11 mouse cellular contexts compared by ENCODE assay signal in the genomic region with DNA sequence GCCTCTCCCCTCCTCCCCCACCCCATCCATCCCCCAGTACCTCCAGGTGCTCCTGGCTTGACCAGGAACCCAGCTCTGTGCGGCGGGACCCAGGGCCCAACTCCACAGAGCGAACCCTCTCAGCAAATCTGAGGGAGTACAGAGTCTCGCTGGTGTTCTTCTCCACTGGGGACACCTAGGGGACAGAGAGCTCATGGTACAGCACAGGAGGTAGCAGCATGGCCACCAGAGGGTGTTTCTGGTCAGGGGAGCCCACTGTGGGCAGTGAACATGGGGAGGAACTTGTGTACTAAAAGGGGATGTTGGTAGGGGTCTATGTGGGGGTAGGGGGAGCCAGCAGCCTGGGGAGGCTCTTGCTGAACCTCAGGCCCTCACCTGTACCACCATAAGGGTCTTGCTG. TPM values are rescaled to one million over a fixed set of nuclear protein-coding genes. Genes with fewer than 3 reads are reported as not detected.
DNase-seq lines count a peak whose midpoint lies in the region; ATAC-seq and TF ChIP-seq lines count a peak whose summit lies in the region.
"Had no signal": no experiment of that assay in that cellular context is flagged by ENCODE, and none has a peak within 500 bp of the region (broad histone marks: within the 10 kb centered on the region; RNA-seq: fewer than 3 reads in every experiment).

No protein-coding gene starts in this region.

- TF ChIP-seq POLR2A in testis, adult 2 months (IDR thresholded peaks at IDR 0.05; ENCODE audit: control insufficient read depth, low read depth, low read length) = no peak

- H3K4me1 ChIP-seq in forebrain, embryonic 13.5 days = no peaks in the 10 kb centered on the region
- H3K4me1 ChIP-seq in forebrain, embryonic 11.5 days (replicated peaks; ENCODE audit: control insufficient read depth, insufficient read depth, low read length) = no peaks in the 10 kb centered on the region
- H3K4me1 ChIP-seq in kidney, embryonic 14.5 days (ENCODE audit: control insufficient read depth, insufficient read depth, low read length) = no peaks in the 10 kb centered on the region
- no peaks in the 10 kb centered on the region for H3K4me1 ChIP-seq in testis, adult 2 months (ENCODE audit: control insufficient read depth, insufficient read depth, low read length)
- H3K4me1 ChIP-seq: stomach, embryonic 15.5 days had no signal

- no peaks in the 10 kb centered on the region for H3K27me3 ChIP-seq in forebrain, embryonic 13.5 days
- H3K27me3 ChIP-seq in forebrain, embryonic 11.5 days (ENCODE audit: control insufficient read depth, insufficient read depth, low read length) = no peaks in the 10 kb centered on the region
- H3K27me3 ChIP-seq in kidney, embryonic 14.5 days (ENCODE audit: control insufficient read depth, insufficient read depth, low read length) = no peaks in the 10 kb centered on the region
- no peaks in the 10 kb centered on the region for H3K27me3 ChIP-seq in testis, adult 2 months (ENCODE audit: control insufficient read depth, insufficient read depth, low read length)
- H3K27me3 ChIP-seq: stomach, embryonic 15.5 days had no signal

- WGBS in forebrain, embryonic 13.5 days = 69% methylated on average over 4 of the region's 4 CpGs
- 73% methylated on average over 4 of the region's 4 CpGs for WGBS in forebrain, embryonic 11.5 days
- WGBS in kidney, embryonic 14.5 days = 70% methylated on average over 4 of the region's 4 CpGs

- no peaks in the 10 kb centered on the region for H3K9me3 ChIP-seq in forebrain, embryonic 13.5 days (replicated peaks)
- no peaks in the 10 kb centered on the region for H3K9me3 ChIP-seq in forebrain, embryonic 11.5 days (ENCODE audit: control insufficient read depth, low read length)
- H3K9me3 ChIP-seq in kidney, embryonic 14.5 days (ENCODE audit: control insufficient read depth, low read length) = no peaks in the 10 kb centered on the region
- H3K9me3 ChIP-seq: stomach, embryonic 15.5 days had no signal

- ATAC-seq in forebrain, embryonic 13.5 days = 0 out of 2 replicates have a peak, but pooled peaks have one; percentile 9
- ATAC-seq in forebrain, embryonic 11.5 days (replicated peaks; ENCODE audit: low FRiP score) = no peak
- ATAC-seq in kidney, embryonic 14.5 days (ENCODE audit: low FRiP score, low TSS enrichment) = no peak

- H3K27ac ChIP-seq in forebrain, embryonic 13.5 days = no peak overlapping the region
- no peak overlapping the region for H3K27ac ChIP-seq in forebrain, embryonic 11.5 days (ENCODE audit: low read depth, low read length)
- no peak overlapping the region for H3K27ac ChIP-seq in kidney, embryonic 14.5 days (ENCODE audit: low read depth, low read length)
- H3K27ac ChIP-seq in testis, adult 2 months (ENCODE audit: control insufficient read depth, insufficient read depth, low read depth, low read length) = no peak overlapping the region
- H3K27ac ChIP-seq: stomach, embryonic 15.5 days had no signal

- TF ChIP-seq CTCF in testis, adult 2 months (IDR thresholded peaks at IDR 0.05; ENCODE audit: control insufficient read depth, insufficient read depth, insufficient replicate concordance, low read depth, low read length) = peak; percentile 25; the same call in 1 of the 2 replicates

- no peak overlapping the region for H3K4me3 ChIP-seq in forebrain, embryonic 13.5 days
- no peak overlapping the region for H3K4me3 ChIP-seq in forebrain, embryonic 11.5 days (ENCODE audit: low read depth, low read length)
- no peak overlapping the region for H3K4me3 ChIP-seq in kidney, embryonic 14.5 days (ENCODE audit: low read length)
- no peak overlapping the region for H3K4me3 ChIP-seq in testis, adult 2 months (ENCODE audit: control insufficient read depth, low read depth, low read length)
- H3K4me3 ChIP-seq: stomach, embryonic 15.5 days had no signal

- DNase-seq in forebrain, embryonic 11.5 days (ENCODE audit: low spot score) = no peak
- peak; percentile 33 to 34 for DNase-seq in kidney, postnatal 4 days
- no peak for DNase-seq in testis, postnatal 10 days (ENCODE audit: low spot score)
- DNase-seq in ovary, postnatal 36 days (ENCODE audit: low spot score) = no peak
- DNase-seq in gastrocnemius, adult 8-10 months (ENCODE audit: low spot score in 2 of 2) = no peak
- DNase-seq: cerebellum, adult 9-11 months had no signal

- peaks cover 63% of the 10 kb centered on the region for H3K36me3 ChIP-seq in forebrain, embryonic 13.5 days (ENCODE audit: poor library complexity, severe bottlenecking)
- H3K36me3 ChIP-seq in forebrain, embryonic 11.5 days (ENCODE audit: control insufficient read depth, insufficient read depth, low read length) = no peaks in the 10 kb centered on the region; the same call in 1 of the 2 replicates
- peaks cover 62% of the 10 kb centered on the region for H3K36me3 ChIP-seq in kidney, embryonic 14.5 days (ENCODE audit: control insufficient read depth, insufficient read depth, low read length)
- H3K36me3 ChIP-seq in testis, adult 2 months (ENCODE audit: control insufficient read depth, insufficient read depth, low read length) = no peaks in the 10 kb centered on the region; the same call in 1 of the 2 replicates

- H3K9ac ChIP-seq in forebrain, embryonic 13.5 days = no peak overlapping the region
- no peak overlapping the region for H3K9ac ChIP-seq in forebrain, embryonic 11.5 days (ENCODE audit: low read length)
- H3K9ac ChIP-seq in kidney, embryonic 14.5 days (ENCODE audit: low read depth, low read length) = no peak overlapping the region
- H3K9ac ChIP-seq: stomach, embryonic 15.5 days had no signal

- no peak overlapping the region for H3K4me2 ChIP-seq in forebrain, embryonic 13.5 days
- H3K4me2 ChIP-seq in forebrain, embryonic 11.5 days (ENCODE audit: low read depth, low read length, severe bottlenecking) = no peak overlapping the region
- H3K4me2 ChIP-seq in kidney, embryonic 14.5 days (replicated peaks; ENCODE audit: low read depth, low read length) = no peak overlapping the region
- H3K4me2 ChIP-seq: heart, embryonic 11.5 days; stomach, embryonic 15.5 days had no signal

RNA-seq across cellular contexts. Expression of gene Katnb1, which starts 21.0 kb away (rescaled TPM):
- 37.2 and 40.0 TPM in 2 replicates for polyA plus RNA-seq in forebrain, embryonic 13.5 days (2015; fragmentation: Nextera tagmentation; extraction: Ambion mirVana)
- 37.3 and 37.5 TPM in 2 replicates for polyA plus RNA-seq in forebrain, embryonic 11.5 days (2014; fragmentation: Nextera tagmentation; extraction: Ambion mirVana)
- 18.2 and 32.4 TPM in 2 replicates for polyA plus RNA-seq in kidney, embryonic 14.5 days (2014; fragmentation: Nextera tagmentation; extraction: Ambion mirVana)
- 180 and 199 TPM in 2 replicates for polyA plus RNA-seq in testis, adult 2 months (2012; rRNA removed)
- total RNA-seq in gastrocnemius, adult 8-10 months (2022) = 1 to 10 TPM; 7.0 to 8.9 (median 7.6) TPM

RNA-seq across cellular contexts. Expression of gene Drc7, which starts 47.1 kb away (rescaled TPM):
- 0.49 and 1.0 TPM in 2 replicates for polyA plus RNA-seq in forebrain, embryonic 13.5 days (2015; fragmentation: Nextera tagmentation; extraction: Ambion mirVana)
- 0.12 TPM in 1 of 2 replicates, not detected in the other for polyA plus RNA-seq in forebrain, embryonic 11.5 days (2014; fragmentation: Nextera tagmentation; extraction: Ambion mirVana)
- not detected in 2 replicates for polyA plus RNA-seq in kidney, embryonic 14.5 days (2014; fragmentation: Nextera tagmentation; extraction: Ambion mirVana)
- polyA plus RNA-seq in testis, adult 2 months (2012; rRNA removed) = 82.6 and 87.3 TPM in 2 replicates
- total RNA-seq in gastrocnemius, adult 8-10 months (2022) = not detected
- polyA plus RNA-seq: heart, embryonic 11.5 days had no signal

Comparison
In these comparisons a context has a peak if more than half of its experiments do, and no peak if none do; other contexts are left out.
1. DNase-seq: peak in kidney, postnatal 4 days (2 of 2); none in forebrain, embryonic 11.5 days (single experiment), testis, postnatal 10 days (single experiment), ovary, postnatal 36 days (single experiment) and gastrocnemius, adult 8-10 months (0 of 2).
2. RNA of gene Drc7, which starts 47.1 kb away (polyA plus RNA-seq): 82.6 to 87.3 TPM in testis, adult 2 months; 0.49 to 1.0 TPM in forebrain, embryonic 13.5 days, 0.12 TPM in forebrain, embryonic 11.5 days and not detected in kidney, embryonic 14.5 days; every median in the first group is over 10 times any median in the second.